Mouse (Mus musculus) heart, embryonic 11.5 days (tissue): ENCODE data around the gene Gm10135. TPM values are rescaled to one million over a fixed set of nuclear protein-coding genes. Genes with fewer than 3 reads are reported as not detected.
"Not testable (repeated sequence)": the region's sequence is repeated elsewhere in the genome, so short reads cannot be mapped to it uniquely, and the experiment has no call there.

ENCODE experiments used
- ATAC-seq: fragments of 200-750 bp; cut with Nextera tagmentation; replicated peaks from 2 replicates; pipeline ENCODE4 v1.8.0; 2017; ENCODE audit warnings: moderate library complexity; ENCODE audit not compliant: insufficient number of reproducible peaks, low FRiP score, low TSS enrichment
- H3K27ac ChIP-seq: fragments of 300-500 bp; sonication (generic); 2 replicates; pipeline ENCODE4 v1.5.1; 2014; ENCODE audit warnings: mild to moderate bottlenecking, low read depth, low read length
- H3K27me3 ChIP-seq: fragments of 300-500 bp; sonication (generic); 2 replicates; pipeline ENCODE4 v1.6.1; 2014; ENCODE audit warnings: mild to moderate bottlenecking, low read length, mixed read lengths; ENCODE audit not compliant: control insufficient read depth, insufficient read depth
- H3K36me3 ChIP-seq: fragments of 300-500 bp; sonication (generic); 2 replicates; pipeline ENCODE4 v1.6.1; 2014; ENCODE audit warnings: mild to moderate bottlenecking, low read length, moderate library complexity, mixed read lengths; ENCODE audit not compliant: control insufficient read depth, insufficient read depth
- H3K4me1 ChIP-seq: fragments of 300-500 bp; sonication (generic); 2 replicates; pipeline ENCODE4 v1.6.1; 2014; ENCODE audit warnings: low read length; ENCODE audit not compliant: control insufficient read depth, insufficient read depth
- H3K4me2 ChIP-seq: fragments of 300-500 bp; sonication (generic); 2 replicates; pipeline ENCODE4 v1.6.1; 2014; ENCODE audit warnings: mild to moderate bottlenecking, moderate library complexity
- H3K4me3 ChIP-seq: fragments of 300-500 bp; sonication (generic); 2 replicates; pipeline ENCODE4 v1.5.1; 2014; ENCODE audit warnings: low read depth, low read length
- H3K9ac ChIP-seq: fragments of 300-500 bp; sonication (generic); 2 replicates; pipeline ENCODE4 v1.6.1; 2014; ENCODE audit warnings: mild to moderate bottlenecking, low read depth, low read length, moderate library complexity
- H3K9me3 ChIP-seq: fragments of 300-500 bp; sonication (generic); replicated peaks from 2 replicates; pipeline ENCODE4 v1.6.1; 2016; ENCODE audit warnings: low read length; ENCODE audit not compliant: control insufficient read depth
- WGBS: fragments of 180-500 bp; shearing (Covaris S2); extraction: QIAGEN DNeasy Blood & Tissue Kit; methylation state at CpG from one replicate; pipeline ENCODE4 v1.1.7; 2014; ENCODE audit not compliant: insufficient replicate concordance; 5-methylcytosine and 5-hydroxymethylcytosine counted together
- polyA plus RNA-seq: library from polyadenylated mRNA; unstranded; fragments of >200 nt; fragmentation: Nextera tagmentation; extraction: Ambion mirVana; gene quantifications from 2 replicates; pipeline ENCODE4 v1.2.1, GENCODE M21; 2014

Gene Gm10135
- polyA plus RNA-seq = not detected in 2 replicates

GRCm38 (mm10) chr5:72974602-72975001 lies at the start of gene Gm10135:
Gene Gm10135, minus strand, starts transcription at chr5:72974702.
- 95% methylated on average over 7 of the region's 7 CpGs for WGBS
- H3K27me3 ChIP-seq = no peaks in the 10 kb centered on the region
- no peak within 1 kb of the TSS for H3K4me2 ChIP-seq
- no peak within 1 kb of the TSS for H3K27ac ChIP-seq
- no peak within 1 kb of the TSS for H3K4me3 ChIP-seq
- no peaks in the 10 kb centered on the region for H3K4me1 ChIP-seq
- no peaks in the 10 kb centered on the region for H3K9me3 ChIP-seq
- no peak for ATAC-seq
- no peak within 1 kb of the TSS for H3K9ac ChIP-seq
- peaks cover 17% of the 10 kb centered on the region for H3K36me3 ChIP-seq

- Histone ChIP-seq H3K4me3 (no peak overlapping the region), H3K4me2 (no peak overlapping the region), H3K27ac (no peak overlapping the region), H3K9me3 (no peaks in the 10 kb centered on the region), H3K36me3 (peaks cover 6% of the 10 kb centered on the region), H3K9ac (no peak overlapping the region), H3K27me3 (no peaks in the 10 kb centered on the region), H3K4me1 (peaks cover under 1% of the 10 kb centered on the region)
- WGBS = 93% methylated on average over 13 of the region's 13 CpGs
- ATAC-seq = no peak
Measured at GRCm38 (mm10) chr5:73023801-73024200, 49.3 kb upstream of the Gm10135 start.

GRCm38 (mm10) chr5:73014745-73015144 lies 40.2 kb upstream of the Gm10135 start:
- ATAC-seq = no peak
- H3K4me1 ChIP-seq = no peaks in the 10 kb centered on the region
- H3K27ac ChIP-seq = no peak overlapping the region
- WGBS = 57% methylated on average over 9 of the region's 9 CpGs
- H3K4me2 ChIP-seq = no peak overlapping the region
- H3K36me3 ChIP-seq = no peaks in the 10 kb centered on the region
- H3K9ac ChIP-seq = no peak overlapping the region
- H3K27me3 ChIP-seq = peaks cover 12% of the 10 kb centered on the region
- no peak overlapping the region for H3K4me3 ChIP-seq
- H3K9me3 ChIP-seq = no peaks in the 10 kb centered on the region

- H3K27ac ChIP-seq, H3K4me1 ChIP-seq, H3K36me3 ChIP-seq, H3K9me3 ChIP-seq: not testable (repeated sequence)
- 2% methylated on average over 47 of the region's 65 CpGs for WGBS
- ATAC-seq = peak; percentile 39; the same call in 1 of the 2 replicates
- Histone ChIP-seq H3K4me3 (peak overlapping the region; percentile 49), H3K9ac (peak overlapping the region; percentile 64), H3K4me2 (peak overlapping the region; percentile 80), H3K27me3 (peaks cover 12% of the 10 kb centered on the region)
Measured at GRCm38 (mm10) chr5:73013611-73014287, 39.2 kb upstream of the Gm10135 start.

GRCm38 (mm10) chr5:73012884-73013610 lies 38.5 kb upstream of the Gm10135 start:
- Histone ChIP-seq H3K4me2 (peak overlapping the region; percentile 80), H3K4me3 (peak overlapping the region; percentile 49), H3K27me3 (peaks cover 18% of the 10 kb centered on the region)
- H3K36me3 ChIP-seq, H3K27ac ChIP-seq, H3K4me1 ChIP-seq, H3K9ac ChIP-seq, H3K9me3 ChIP-seq: not testable (repeated sequence)
- ATAC-seq = peak; percentile 18; the same call in 1 of the 2 replicates
- WGBS = 22% methylated on average over 22 of the region's 27 CpGs

GRCm38 (mm10) chr5:73011806-73012205 lies 37.3 kb upstream of the Gm10135 start:
- not testable (repeated sequence) for H3K9me3 ChIP-seq, H3K9ac ChIP-seq, H3K36me3 ChIP-seq, H3K4me2 ChIP-seq, H3K27ac ChIP-seq, H3K4me1 ChIP-seq, ATAC-seq, H3K4me3 ChIP-seq
- 83% methylated on average over 14 of the region's 16 CpGs for WGBS
- peaks cover 30% of the 10 kb centered on the region for H3K27me3 ChIP-seq

GRCm38 (mm10) chr5:73008230-73008629 lies 33.7 kb upstream of the Gm10135 start:
- WGBS = 31% methylated on average over 8 of the region's 8 CpGs
- H3K36me3 ChIP-seq, H3K4me1 ChIP-seq, H3K4me2 ChIP-seq, H3K27ac ChIP-seq, ATAC-seq, H3K9me3 ChIP-seq, H3K9ac ChIP-seq, H3K4me3 ChIP-seq: not testable (repeated sequence)
- H3K27me3 ChIP-seq = peaks cover 33% of the 10 kb centered on the region

- Histone ChIP-seq H3K4me2 (peak overlapping the region; percentile 83), H3K4me3 (no peak overlapping the region; the same call in 1 of the 2 replicates), H3K9ac (no peak overlapping the region), H3K27ac (no peak overlapping the region), H3K27me3 (peaks cover 29% of the 10 kb centered on the region), H3K4me1 (no peaks in the 10 kb centered on the region), H3K36me3 (no peaks in the 10 kb centered on the region), H3K9me3 (no peaks in the 10 kb centered on the region)
- ATAC-seq = no peak
- 30% methylated on average over 5 of the region's 5 CpGs for WGBS
Measured at GRCm38 (mm10) chr5:73007582-73007959, 33.1 kb upstream of the Gm10135 start.
